Mouse (Mus musculus) limb, embryonic 11.5 days (tissue): ENCODE measurements at regions not wholly inside any gene's neighbourhood (a gene's known extent, or its start where the extent isn't known, plus 50 kb on each side); places are given as distances from the start of the nearest gene placed in this dataset.
A peak's percentile ranks its signal among the peaks of the same experiment; 100 is the strongest.

Source experiments
- ATAC-seq: fragments of 200-750 bp; cut with Nextera tagmentation; 2 replicates; pipeline ENCODE4 v1.8.0; 2017; ENCODE audit warnings: low read depth; ENCODE audit not compliant: insufficient number of reproducible peaks, low FRiP score, low TSS enrichment
- DNase-seq: peaks from one replicate; pipeline ENCODE4 v3.0.0-alpha.2; 2015; ENCODE audit warnings: low spot score
- H3K27ac ChIP-seq: fragments of 300-500 bp; sonication (generic); replicated peaks from 2 replicates; pipeline ENCODE4 v1.5.1; 2014; ENCODE audit warnings: low read depth, mild to moderate bottlenecking, low read length
- H3K27me3 ChIP-seq: fragments of 300-500 bp; sonication (generic); 2 replicates; pipeline ENCODE4 v1.6.1; 2014; ENCODE audit warnings: mild to moderate bottlenecking, low read length, mixed read lengths; ENCODE audit not compliant: control insufficient read depth, insufficient read depth
- H3K36me3 ChIP-seq: fragments of 300-500 bp; sonication (generic); 2 replicates; pipeline ENCODE4 v1.6.1; 2014; ENCODE audit warnings: mild to moderate bottlenecking, low read length, moderate library complexity, mixed read lengths; ENCODE audit not compliant: control insufficient read depth, insufficient read depth
- H3K4me1 ChIP-seq: fragments of 300-500 bp; sonication (generic); 2 replicates; pipeline ENCODE4 v1.6.1; 2014; ENCODE audit warnings: low read length, mixed read lengths; ENCODE audit not compliant: control insufficient read depth, insufficient read depth
- H3K4me2 ChIP-seq: fragments of 300-500 bp; sonication (generic); 2 replicates; pipeline ENCODE4 v1.6.1; 2014; ENCODE audit warnings: low read depth, mild to moderate bottlenecking, moderate library complexity; ENCODE audit not compliant: severe bottlenecking
- H3K4me3 ChIP-seq: fragments of 300-500 bp; sonication (generic); 2 replicates; pipeline ENCODE4 v1.5.1; 2014; ENCODE audit warnings: low read depth, low read length
- H3K9ac ChIP-seq: fragments of 300-500 bp; sonication (generic); 2 replicates; pipeline ENCODE4 v1.6.1; 2014; ENCODE audit warnings: mild to moderate bottlenecking, low read length
- H3K9me3 ChIP-seq: fragments of 300-500 bp; sonication (generic); 2 replicates; pipeline ENCODE4 v1.6.1; 2016; ENCODE audit warnings: low read length; ENCODE audit not compliant: control insufficient read depth
- WGBS: fragments of 180-500 bp; shearing (Covaris S2); extraction: QIAGEN DNeasy Blood & Tissue Kit; methylation state at CpG from one replicate; pipeline ENCODE4 v1.1.7; 2014; 5-methylcytosine and 5-hydroxymethylcytosine counted together

DNA sequence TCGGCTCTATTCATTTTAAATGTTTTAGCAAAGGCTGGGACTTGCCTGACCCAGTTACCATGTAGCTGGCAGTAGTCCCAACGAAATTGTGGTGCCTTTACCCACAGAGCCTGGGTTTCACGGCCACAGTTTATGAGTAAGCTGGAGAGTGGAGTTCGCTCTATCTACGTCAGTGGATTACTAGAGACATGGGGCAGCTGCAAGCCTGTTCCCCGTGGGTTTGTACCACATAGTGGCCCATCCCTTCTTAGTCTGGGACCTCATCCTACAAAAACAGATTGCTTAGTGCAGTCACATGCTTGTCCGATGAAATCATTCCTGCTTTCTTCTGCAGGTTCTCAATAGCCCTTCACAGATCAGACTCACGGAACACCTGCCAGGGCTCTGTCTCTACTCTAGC is 123.7 kb downstream of the Rdh14 start:
- no peak overlapping the region for H3K9ac ChIP-seq
- no peaks in the 10 kb centered on the region for H3K4me1 ChIP-seq
- H3K36me3 ChIP-seq, result no peaks in the 10 kb centered on the region
- no peaks in the 10 kb centered on the region for H3K27me3 ChIP-seq
- no peaks in the 10 kb centered on the region for H3K9me3 ChIP-seq
- H3K4me2 ChIP-seq, result no peak overlapping the region
- H3K27ac ChIP-seq, result no peak overlapping the region
- H3K4me3 ChIP-seq, result no peak overlapping the region
- ATAC-seq (no peak), DNase-seq (no peak)
- WGBS, result 88% methylated on average over 8 of the region's 8 CpGs

DNA sequence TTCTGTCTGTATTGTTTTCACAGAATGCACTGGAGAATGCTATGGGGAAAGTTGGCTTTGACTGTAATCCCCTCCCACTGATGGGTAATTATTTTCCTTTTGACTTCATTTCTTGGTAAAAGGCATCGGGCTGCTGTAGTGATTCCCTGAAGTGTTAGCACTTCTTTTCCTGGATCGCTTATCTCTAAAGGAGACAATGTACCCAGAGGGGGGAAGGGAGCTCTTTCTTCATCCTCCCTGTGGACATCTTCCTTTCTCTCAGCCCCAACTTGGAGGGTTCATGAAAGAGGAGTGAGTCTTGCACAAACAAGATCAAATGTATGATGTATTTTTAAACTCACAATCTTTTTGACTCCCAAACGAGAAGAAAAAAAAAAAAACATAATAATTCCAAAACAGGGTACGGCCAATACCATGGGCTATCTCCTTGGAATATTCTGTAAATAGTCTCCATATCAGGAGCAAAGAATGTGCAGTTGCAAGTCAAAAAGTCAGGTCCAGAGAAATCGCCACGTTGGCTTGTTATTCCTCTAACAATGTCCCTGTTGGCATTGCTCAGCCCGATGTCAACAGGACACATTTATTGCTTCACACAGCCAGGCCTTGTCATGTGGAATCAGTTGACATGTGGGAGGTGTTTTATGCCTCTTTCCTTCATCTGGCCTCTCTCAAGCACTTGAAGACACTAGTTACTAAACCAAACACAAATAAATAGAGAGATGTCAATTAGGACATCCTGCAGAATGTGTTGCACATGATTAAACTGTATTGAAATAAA is 134.1 kb downstream of the Rdh14 start:
- Histone ChIP-seq H3K9ac (no peak overlapping the region), H3K4me3 (no peak overlapping the region), H3K36me3 (no peaks in the 10 kb centered on the region), H3K4me2 (no peak overlapping the region), H3K27me3 (no peaks in the 10 kb centered on the region), H3K27ac (no peak overlapping the region), H3K4me1 (no peaks in the 10 kb centered on the region), H3K9me3 (no peaks in the 10 kb centered on the region)
- 57% methylated on average over 7 of the region's 7 CpGs for WGBS
- DNase-seq (no peak), ATAC-seq (no peak)

DNA sequence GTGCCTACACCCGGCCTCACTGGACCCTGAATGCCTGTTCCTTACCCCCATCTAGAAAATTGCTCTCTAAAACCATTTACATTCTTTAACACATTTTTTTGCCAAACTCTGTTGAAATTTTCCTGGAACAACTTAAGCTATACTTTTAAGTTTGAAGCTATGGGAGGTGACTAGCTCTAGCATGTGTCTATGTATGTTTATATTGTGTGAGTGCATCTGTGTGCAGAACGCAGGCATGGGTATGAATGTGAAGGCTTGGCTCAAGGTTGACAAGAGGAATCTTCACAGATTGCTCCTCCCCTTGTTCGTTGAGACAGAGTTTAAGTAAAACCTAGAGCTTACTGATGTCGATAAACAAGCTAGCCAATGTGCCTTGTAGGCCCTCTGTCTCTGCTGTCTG is 135.4 kb downstream of the Rdh14 start:
- H3K9ac ChIP-seq, result no peak overlapping the region
- ATAC-seq (no peak), DNase-seq (no peak)
- no peaks in the 10 kb centered on the region for H3K36me3 ChIP-seq
- 85% methylated on average over 4 of the region's 4 CpGs for WGBS
- H3K4me3 ChIP-seq, result no peak overlapping the region
- H3K27me3 ChIP-seq, result no peaks in the 10 kb centered on the region
- no peak overlapping the region for H3K4me2 ChIP-seq
- H3K4me1 ChIP-seq, result no peaks in the 10 kb centered on the region
- H3K27ac ChIP-seq, result no peak overlapping the region
- H3K9me3 ChIP-seq, result no peaks in the 10 kb centered on the region

DNA sequence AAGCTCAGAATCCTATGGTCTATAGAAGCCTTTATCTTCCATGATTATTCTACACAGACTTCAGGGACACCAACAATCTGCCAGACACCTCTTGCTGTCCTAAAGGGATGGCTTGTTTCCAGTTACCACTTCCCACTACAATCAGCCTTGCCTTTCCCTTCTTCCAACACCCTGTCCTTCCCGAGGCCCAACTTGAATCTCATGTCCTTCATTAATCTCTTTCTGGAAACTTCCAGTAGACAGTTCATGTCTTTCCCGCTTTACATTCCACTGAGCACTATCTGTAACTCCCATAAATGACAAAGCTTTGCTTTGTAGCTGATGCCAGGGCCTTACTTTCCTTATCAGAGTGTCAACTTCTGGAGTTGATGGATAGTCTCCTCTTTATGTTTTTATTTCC is 138.5 kb downstream of the Rdh14 start:
- Histone ChIP-seq H3K4me1 (no peaks in the 10 kb centered on the region), H3K27me3 (no peaks in the 10 kb centered on the region), H3K36me3 (no peaks in the 10 kb centered on the region), H3K9ac (no peak overlapping the region), H3K27ac (no peak overlapping the region), H3K4me3 (no peak overlapping the region), H3K4me2 (no peak overlapping the region), H3K9me3 (no peaks in the 10 kb centered on the region)
- DNase-seq (no peak), ATAC-seq (no peak)
- WGBS, result 80% methylated on average over 2 of the region's 2 CpGs

DNA sequence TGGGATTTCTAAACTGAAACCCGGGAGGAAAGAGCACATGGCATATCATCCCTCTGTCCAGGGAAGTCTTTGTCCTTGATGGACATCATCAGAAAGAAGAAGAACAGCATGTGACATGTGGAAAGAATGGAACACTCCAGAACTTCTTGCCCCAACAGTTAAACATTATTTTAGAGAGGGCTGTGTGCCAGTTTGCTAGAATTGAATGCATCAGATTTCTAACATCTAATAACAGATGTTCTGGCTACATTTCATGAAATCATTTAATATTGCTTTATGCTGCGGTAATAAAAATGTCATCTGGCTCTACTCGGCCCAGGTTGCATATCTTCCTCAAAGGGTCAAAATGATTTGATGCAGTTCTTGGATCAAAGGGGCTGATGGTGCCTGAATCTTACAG is 140.4 kb downstream of the Rdh14 start:
- Histone ChIP-seq H3K9me3 (no peaks in the 10 kb centered on the region), H3K4me1 (no peaks in the 10 kb centered on the region), H3K4me3 (no peak overlapping the region), H3K27me3 (no peaks in the 10 kb centered on the region), H3K36me3 (no peaks in the 10 kb centered on the region), H3K27ac (no peak overlapping the region), H3K4me2 (no peak overlapping the region), H3K9ac (no peak overlapping the region)
- DNase-seq (no peak), ATAC-seq (no peak)
- 85% methylated on average over 3 of the region's 3 CpGs for WGBS

DNA sequence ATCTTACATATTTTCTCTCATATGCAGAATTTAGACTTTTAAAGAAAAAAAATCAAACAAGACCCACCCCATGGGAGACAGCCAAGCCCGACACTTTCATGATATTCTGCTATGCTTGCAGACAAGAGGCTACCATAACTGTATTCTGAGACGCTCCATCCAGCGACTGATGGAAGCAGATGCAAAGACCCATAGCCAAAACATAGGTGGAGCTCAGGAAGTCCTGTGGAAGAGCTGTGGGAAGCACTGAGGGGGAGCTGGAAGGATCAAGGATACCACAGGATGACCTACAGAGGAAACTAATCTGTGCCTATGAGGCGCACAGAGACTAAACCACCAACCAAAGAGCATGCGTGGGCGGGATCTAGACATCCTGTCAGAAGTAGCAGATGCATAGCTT is 143.4 kb downstream of the Rdh14 start:
- Histone ChIP-seq H3K4me3 (no peak overlapping the region), H3K4me1 (no peaks in the 10 kb centered on the region), H3K27ac (no peak overlapping the region), H3K9ac (no peak overlapping the region), H3K9me3 (no peaks in the 10 kb centered on the region), H3K27me3 (no peaks in the 10 kb centered on the region), H3K4me2 (no peak overlapping the region), H3K36me3 (no peaks in the 10 kb centered on the region)
- no peak for ATAC-seq
- WGBS, result 91% methylated on average over 6 of the region's 6 CpGs
- DNase-seq, result no peak

DNA sequence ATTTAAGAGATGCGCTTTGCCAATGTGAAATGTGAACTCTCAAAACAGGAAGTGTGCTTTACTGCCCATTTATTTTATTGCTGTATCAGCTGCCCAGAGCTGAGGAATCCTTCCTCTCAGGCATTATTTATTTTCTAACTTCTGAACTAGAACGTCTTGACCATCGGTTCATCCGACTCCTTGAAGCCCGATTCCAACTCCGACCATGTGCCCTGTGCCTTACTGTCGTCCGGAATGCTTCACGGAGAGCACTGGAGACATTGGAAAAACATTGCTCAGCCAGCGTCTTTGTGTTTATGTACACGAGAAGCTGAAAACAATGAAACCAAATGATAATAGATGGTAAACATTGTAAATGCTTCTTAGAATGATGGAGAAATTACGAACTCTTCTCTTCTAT is 145.7 kb downstream of the Rdh14 start:
- no peak overlapping the region for H3K27ac ChIP-seq
- H3K4me3 ChIP-seq, result no peak overlapping the region
- DNase-seq, result no peak
- no peaks in the 10 kb centered on the region for H3K4me1 ChIP-seq
- H3K27me3 ChIP-seq, result no peaks in the 10 kb centered on the region
- 82% methylated on average over 12 of the region's 12 CpGs for WGBS
- no peak for ATAC-seq
- H3K36me3 ChIP-seq, result no peaks in the 10 kb centered on the region
- no peak overlapping the region for H3K9ac ChIP-seq
- no peaks in the 10 kb centered on the region for H3K9me3 ChIP-seq
- no peak overlapping the region for H3K4me2 ChIP-seq

DNA sequence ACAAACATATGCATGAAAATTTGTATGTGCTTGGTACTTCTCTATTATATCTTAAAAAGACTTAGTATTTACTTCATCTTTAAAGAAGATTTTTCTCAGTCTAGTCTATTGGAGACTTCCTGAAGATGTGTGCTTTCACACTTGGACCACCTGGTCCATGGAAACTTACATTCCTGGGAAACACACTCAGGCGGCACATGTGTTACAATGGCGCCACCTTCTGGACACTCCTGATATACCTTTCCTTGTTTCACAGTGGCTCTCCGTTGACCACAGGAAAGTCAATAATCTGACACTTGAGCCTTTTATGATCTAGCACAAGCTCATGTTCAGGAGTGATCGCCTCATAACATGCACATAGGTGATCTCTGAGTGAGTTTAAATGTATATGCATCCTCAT is 146.5 kb downstream of the Rdh14 start:
- no peak overlapping the region for H3K27ac ChIP-seq
- H3K4me3 ChIP-seq, result no peak overlapping the region
- H3K4me1 ChIP-seq, result no peaks in the 10 kb centered on the region
- H3K9me3 ChIP-seq, result no peaks in the 10 kb centered on the region
- H3K9ac ChIP-seq, result no peak overlapping the region
- no peak overlapping the region for H3K4me2 ChIP-seq
- H3K36me3 ChIP-seq, result no peaks in the 10 kb centered on the region
- DNase-seq, result peak; percentile 91
- WGBS, result under 1% methylated on average over 4 of the region's 4 CpGs
- ATAC-seq, result no peak
- H3K27me3 ChIP-seq, result no peaks in the 10 kb centered on the region
